Mouse (Mus musculus): ENCODE data around the gene Fxn.

- TF ChIP-seq POLR2A (IDR thresholded peaks at IDR 0.05; ENCODE audit: insufficient read depth, low read depth, low read length): no peak
- TF ChIP-seq CTCF (IDR thresholded peaks at IDR 0.05; ENCODE audit: insufficient read depth, low read depth, low read length): no peak
These were observed 34.3 kb upstream of the Fxn start for GRCm38 (mm10) chr19:24314676-24315075.

Measured in olfactory bulb, adult 2 months (tissue).